Mouse (Mus musculus): Measurements from ENCODE around the gene C030005K15Rik. TPM values are rescaled to one million over a fixed set of nuclear protein-coding genes. Genes with fewer than 3 reads are reported as not detected.
"Not testable (repeated sequence)": the region's sequence is repeated elsewhere in the genome, so short reads cannot be mapped to it uniquely, and the experiment has no call there.

C030005K15Rik gene
- total RNA-seq (2021) = not detected
- long read RNA-seq, experiment 1 = 0 reads
- long read RNA-seq, experiment 2 = 0 reads

DNA sequence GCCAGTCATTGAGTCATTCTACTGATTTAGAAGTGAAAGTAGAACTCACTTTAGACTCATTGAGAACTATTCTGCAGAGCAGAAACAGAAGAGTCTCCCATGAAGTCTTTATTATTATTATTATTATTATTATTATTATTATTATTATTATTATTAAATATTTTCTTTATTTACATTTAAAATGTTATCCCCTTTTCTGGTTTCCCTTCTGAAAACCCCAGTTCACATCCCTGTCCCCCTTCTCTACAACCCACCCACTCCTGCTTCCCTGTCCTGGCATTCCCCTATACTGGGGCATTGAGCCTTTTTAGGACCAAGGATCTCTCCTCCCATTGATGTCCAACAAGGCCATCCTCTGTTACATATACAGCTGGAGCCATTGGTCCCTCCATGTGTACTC lies at the start of gene C030005K15Rik:
Gene C030005K15Rik (minus strand): TSS at position 101 of the 400 bp plus-strand sequence.
- DNase-seq (ENCODE audit: low spot score in 2 of 2) = not testable (repeated sequence)

DNA sequence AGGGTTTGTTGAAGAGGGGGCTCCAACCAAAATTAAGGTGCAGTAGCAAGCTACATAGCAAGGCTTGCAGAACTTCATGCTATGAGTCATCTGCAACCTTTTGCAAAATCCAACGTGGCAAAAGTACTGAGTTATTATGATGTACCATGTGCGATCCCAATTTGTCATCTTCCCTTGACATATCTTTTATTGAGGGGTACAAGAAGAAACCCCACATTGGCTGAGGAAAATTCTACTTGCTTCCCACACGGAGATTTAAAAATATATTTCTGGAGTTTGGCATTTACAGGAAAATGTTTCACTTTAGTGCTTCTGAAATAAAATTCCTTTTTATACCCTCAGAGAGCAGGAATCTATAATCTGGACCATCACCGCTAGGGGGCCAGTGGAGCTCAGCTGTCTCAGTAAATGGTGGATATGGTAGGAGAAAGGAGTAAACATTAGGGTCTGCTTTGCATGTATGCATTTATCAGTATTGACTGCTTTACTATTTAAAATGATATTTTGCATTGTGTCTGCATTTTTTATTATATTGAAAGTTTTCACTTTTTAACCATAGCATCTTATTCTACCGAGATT lies 41.7 kb upstream of the C030005K15Rik start:
- DNase-seq (ENCODE audit: low spot score in 2 of 2) = no peak

DNA sequence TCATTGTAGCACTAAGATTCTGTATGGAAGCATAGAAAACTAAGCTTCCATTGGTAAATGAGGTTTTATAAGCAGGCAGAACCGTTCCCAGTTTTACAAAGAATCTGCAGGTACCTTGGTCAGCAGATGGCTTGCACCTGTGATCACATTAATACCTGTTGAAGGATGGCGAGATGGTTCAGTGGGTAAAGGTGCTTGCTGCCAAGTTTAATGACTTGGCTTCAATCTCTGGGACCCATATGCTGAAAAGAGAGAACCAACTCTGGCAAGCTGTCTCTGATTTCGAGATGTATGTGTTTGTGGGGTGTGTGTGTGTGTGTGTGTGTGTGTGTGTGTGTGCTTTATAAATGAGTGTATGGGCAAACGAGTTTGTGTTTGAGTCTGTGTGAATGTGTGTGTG lies 27.3 kb upstream of the C030005K15Rik start:
- no peak for DNase-seq (ENCODE audit: low spot score in 2 of 2)

DNA sequence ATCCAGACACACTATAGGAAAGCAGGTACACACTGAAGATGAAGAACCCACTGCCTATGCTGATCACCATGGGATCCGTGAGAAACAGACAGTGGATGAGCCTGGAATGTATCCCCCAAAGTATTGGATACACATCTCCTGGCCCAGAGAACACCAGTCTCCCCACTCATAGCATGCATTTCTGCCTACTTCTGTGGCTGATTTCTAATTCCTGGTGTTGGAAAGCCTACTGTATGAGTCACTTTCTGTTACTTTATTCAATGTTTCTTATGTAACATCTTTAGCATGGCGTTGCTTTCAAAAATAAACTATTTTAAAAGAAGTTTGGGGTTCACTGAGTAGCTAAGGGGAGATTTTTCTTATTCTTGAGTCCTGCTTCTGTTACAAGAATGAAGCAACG lies 20.7 kb upstream of the C030005K15Rik start:
- DNase-seq (ENCODE audit: low spot score in 2 of 2) = no peak

DNA sequence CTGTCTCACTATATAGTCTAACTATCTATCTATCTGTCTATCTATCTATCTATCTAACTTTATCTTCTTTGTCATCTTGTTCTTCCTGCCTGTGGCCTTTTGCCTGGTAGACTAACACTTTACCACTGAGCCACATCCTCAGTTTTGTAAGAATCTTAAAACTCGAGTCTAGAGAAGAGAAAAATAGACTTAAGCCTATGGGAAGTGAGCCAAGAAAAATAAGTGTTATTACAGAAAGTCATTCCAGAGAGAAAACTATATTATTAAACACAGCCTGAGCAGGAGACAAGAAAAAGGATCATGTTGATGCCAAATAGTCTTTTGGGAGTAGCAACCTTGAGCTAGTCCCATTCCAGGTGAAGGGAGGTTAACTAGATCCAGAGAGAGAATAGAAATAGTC lies 626 bp downstream of the C030005K15Rik start:
- DNase-seq (ENCODE audit: low spot score in 2 of 2) = no peak

GRCm38 (mm10) chr10:97722709-97723108 lies 3.8 kb downstream of the C030005K15Rik start:
- DNase-seq (ENCODE audit: low spot score in 2 of 2) = no peak

- no peak for DNase-seq (ENCODE audit: low spot score in 2 of 2)
Measured at GRCm38 (mm10) chr10:97720625-97721024, 5.9 kb downstream of the C030005K15Rik start.

DNA sequence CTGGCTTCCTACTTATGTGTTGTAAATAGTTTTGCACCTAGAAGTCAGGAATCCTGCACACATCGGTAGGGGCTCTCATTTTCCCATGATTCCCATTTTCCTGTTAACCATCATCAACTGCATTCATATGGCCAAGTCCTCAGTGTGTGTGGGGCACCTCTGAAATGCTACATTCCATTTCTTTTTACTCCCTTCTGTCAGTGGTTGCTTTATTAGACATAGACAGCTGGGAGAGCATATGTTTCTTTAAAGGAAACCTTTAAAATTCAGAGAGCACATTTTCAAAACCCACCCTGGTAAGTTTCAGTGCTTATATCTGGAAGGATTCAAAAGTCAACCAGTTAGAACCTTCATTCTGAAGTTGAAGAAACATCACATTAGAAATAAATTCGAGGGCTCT lies 8.5 kb downstream of the C030005K15Rik start:
- DNase-seq (ENCODE audit: low spot score in 2 of 2) = no peak

- no peak for DNase-seq (ENCODE audit: low spot score in 2 of 2)
Measured at GRCm38 (mm10) chr10:97717233-97717632, 9.3 kb downstream of the C030005K15Rik start.

DNA sequence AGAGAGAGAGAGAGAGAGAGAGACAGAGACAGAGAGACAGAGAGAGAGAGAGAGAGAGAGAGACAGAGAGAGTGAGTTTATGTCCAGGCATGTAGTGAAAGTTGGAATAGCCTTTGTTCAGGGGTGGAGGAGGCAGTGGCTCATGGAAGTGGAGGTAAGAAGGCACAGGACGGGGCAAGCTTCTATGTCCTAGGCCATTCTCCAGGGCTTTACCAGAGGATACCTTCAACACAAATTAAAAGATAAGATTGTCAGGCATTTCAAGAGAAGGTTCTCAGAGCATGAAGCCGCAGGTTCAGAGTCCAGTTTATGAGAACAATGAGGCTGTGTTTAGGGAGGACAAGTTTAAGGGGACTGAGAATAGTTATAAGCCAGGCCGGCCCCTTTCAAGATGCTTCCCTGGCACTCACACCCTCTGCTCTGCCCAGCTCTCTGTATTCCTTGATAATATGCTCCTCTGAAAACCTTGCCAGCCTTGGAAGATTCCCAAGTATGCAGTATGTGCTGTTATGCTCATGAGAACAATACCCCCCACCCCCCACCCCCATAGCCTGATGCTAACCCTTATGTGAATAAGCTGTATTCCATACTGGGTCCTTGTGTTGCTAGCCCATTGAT lies 11.2 kb downstream of the C030005K15Rik start:
- DNase-seq (ENCODE audit: low spot score in 2 of 2) = no peak

DNA sequence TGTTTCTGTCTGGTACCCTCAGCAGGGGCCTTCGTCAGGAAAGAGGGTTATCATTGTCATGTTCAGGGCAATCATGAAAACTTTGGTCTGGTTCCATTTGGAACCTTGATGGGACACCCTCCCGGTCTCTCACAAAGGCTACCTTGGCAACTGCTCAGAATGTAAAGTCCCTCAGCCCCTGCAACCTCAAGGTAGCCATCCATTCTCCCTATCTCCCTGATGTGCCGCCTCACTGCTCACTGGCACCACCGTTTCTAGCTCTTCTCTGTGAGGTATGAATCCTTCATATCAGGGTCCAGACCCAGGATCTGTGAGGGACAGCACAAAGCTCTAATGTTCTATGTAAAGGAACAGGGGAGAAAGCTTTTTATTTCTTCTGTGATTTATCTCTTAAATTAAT lies 12.0 kb downstream of the C030005K15Rik start:
- no peak for DNase-seq (ENCODE audit: low spot score in 2 of 2)

DNA sequence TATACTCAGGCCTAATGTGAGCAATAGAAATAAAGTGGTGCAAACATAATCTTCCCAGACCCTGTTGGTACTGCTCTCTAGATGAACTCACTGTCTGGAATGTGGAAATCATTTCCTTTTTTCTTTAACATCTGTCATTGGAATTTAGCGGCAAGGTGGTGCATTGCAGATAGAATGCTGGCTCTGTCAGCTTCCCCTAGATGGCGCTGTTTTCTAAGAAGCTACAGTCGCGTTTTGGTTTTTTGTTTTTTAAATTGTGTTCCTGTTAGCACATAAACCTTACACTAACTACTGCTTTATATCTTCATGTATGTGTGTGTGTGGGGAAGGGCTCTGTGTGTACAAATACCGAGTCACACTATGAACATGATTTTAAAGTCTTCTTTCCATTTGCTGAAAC lies 13.9 kb downstream of the C030005K15Rik start:
- no peak for DNase-seq (ENCODE audit: low spot score in 2 of 2)

DNA sequence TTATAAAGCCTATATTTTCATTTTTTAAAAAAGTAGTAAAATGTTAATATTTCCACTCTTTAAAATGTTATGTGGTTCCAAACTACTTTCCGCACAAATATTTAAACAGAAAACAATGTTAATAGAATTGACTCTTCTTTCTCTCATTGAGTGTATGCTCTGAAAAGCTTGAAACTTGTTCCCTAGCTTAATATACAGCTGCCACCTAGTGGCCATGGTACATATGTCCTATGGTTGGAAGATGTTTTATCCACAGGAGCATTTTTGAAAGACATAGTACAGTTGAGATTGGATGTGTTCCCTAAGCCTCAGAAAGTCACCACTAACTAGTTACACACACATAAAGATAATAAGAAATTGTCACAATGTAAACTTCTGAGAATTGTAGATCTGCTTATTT lies 22.0 kb downstream of the C030005K15Rik start:
- DNase-seq (ENCODE audit: low spot score in 2 of 2) = no peak

DNA sequence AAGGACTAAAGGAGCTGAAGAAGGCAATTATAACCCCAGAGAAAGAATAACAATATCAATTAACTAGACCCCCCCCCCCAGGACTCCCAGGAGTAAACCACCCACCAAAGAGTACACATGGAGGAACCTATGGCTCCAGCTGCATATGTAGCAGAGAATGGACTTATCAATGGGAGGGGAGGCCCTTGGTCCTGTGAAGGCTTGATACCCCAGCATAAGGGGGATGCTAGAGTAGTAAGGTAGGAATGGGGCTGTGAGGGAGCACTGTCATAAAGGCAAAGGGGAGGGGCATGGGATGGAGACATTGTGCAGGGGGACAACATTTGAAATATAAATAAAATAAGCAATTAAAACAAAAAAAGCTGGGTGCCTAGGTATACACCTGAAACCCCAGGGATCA lies 24.2 kb downstream of the C030005K15Rik start:
- no peak for DNase-seq (ENCODE audit: low spot score in 2 of 2)

- DNase-seq (ENCODE audit: low spot score in 2 of 2) = no peak
Measured at GRCm38 (mm10) chr10:97693398-97694135, 33.0 kb downstream of the C030005K15Rik start.

DNA sequence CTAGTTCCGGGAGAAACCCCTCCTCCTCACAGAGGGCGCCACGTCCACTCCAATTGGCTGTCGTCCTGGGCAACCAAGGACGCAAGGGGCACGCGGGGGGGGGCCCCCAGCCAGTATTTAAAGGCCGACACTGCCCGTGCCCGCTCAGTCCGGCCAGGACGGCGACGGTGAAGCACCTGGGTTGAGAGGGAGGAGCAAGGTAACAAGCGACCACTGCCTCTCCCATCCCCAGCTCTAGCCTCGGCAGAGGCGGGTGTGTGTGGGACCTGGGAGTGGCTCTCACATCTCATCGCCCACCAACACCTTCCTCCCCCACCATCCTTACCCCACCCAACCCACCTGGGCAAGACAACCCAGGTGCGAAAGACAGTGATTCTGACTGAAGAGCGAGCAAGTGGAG lies 33.6 kb downstream of the C030005K15Rik start, which contains the start of gene Ccer1:
Gene Ccer1 (plus strand): TSS at position 147 of the 400 bp plus-strand sequence.
- no peak for DNase-seq (ENCODE audit: low spot score in 2 of 2)

GRCm38 (mm10) chr10:97689425-97689824 lies 37.1 kb downstream of the C030005K15Rik start:
- DNase-seq (ENCODE audit: low spot score in 2 of 2) = no peak

GRCm38 (mm10) chr10:97687198-97687597 lies 39.4 kb downstream of the C030005K15Rik start:
- no peak for DNase-seq (ENCODE audit: low spot score in 2 of 2)

DNA sequence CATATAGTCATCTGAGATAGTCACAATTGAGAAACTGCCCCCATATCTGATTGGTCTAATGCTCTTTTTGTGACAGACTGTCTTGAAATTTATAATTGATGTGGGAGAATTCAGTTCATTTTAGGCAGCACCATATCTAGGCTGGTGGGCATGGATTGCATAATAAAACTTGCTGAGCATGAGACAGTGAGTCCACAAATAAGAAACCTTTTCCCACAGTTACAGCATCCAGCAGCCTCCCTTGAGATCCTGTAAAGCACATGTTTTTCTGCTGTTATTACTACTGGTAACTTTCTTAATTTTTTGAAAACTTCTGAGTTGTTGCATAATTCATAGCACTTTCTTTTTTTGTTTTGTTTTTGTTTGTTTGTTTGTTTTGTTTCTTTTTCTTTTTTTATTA lies 43.6 kb downstream of the C030005K15Rik start:
- no peak for DNase-seq (ENCODE audit: low spot score in 2 of 2)
